Mouse (Mus musculus): ENCODE measurements around the gene Cecr2.

DNA sequence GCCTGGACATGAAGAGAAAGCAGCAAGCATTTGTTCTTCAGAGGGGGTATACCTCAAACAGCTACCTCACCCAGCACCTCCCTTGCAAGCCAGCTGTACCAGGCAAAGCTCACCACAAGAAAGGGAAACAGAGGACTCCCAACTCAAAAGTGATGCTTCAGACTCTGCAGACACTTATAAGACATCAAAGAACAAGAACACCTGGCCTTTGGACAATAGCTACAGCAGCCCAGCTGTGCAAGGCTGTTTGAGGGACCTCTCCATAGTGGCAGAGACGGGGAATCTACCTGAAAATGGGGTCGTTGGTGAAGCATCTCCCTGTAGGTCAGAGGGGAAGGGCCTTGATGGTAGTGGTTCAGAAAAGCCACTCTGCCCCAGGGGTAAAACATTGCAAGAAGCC is 95.0 kb downstream of the Cecr2 start:
- TF ChIP-seq CTCF (IDR thresholded peaks at IDR 0.05; ENCODE audit: low read depth, low read length) (no peak), GATA1 (IDR thresholded peaks at IDR 0.05; ENCODE audit: borderline replicate concordance, low read length) (no peak), POLR2AphosphoS5 (IDR thresholded peaks at IDR 0.05; ENCODE audit: insufficient replicate concordance, low read depth, low read length) (no peak)
